Mouse (Mus musculus) lung, embryonic 14.5 days (tissue): ENCODE data around the gene Rpl3. TPM values are rescaled to one million over a fixed set of nuclear protein-coding genes. Genes with fewer than 3 reads are reported as not detected.

Source experiments
- ATAC-seq: fragments of 200-750 bp; cut with Nextera tagmentation; 2 replicates; pipeline ENCODE4 v1.8.0; 2017; ENCODE audit warnings: mild to moderate bottlenecking, moderate TSS enrichment, moderate library complexity; ENCODE audit not compliant: insufficient read depth
- DNase-seq: peaks from one replicate; pipeline ENCODE4 v3.0.0-alpha.2; 2015
- H3K27ac ChIP-seq: fragments of 300-500 bp; sonication (generic); 2 replicates; pipeline ENCODE4 v1.5.1; 2014; ENCODE audit warnings: low read depth, mild to moderate bottlenecking, moderate library complexity
- H3K27me3 ChIP-seq: fragments of 300-500 bp; sonication (generic); 2 replicates; pipeline ENCODE4 v1.6.1; 2014; ENCODE audit warnings: low read length, control low read depth; ENCODE audit not compliant: insufficient read depth
- H3K36me3 ChIP-seq: fragments of 300-500 bp; sonication (generic); 2 replicates; pipeline ENCODE4 v1.6.1; 2014; ENCODE audit warnings: control low read depth; ENCODE audit not compliant: insufficient read depth
- H3K4me1 ChIP-seq: fragments of 300-500 bp; sonication (generic); 2 replicates; pipeline ENCODE4 v1.6.1; 2014; ENCODE audit warnings: antibody characterized with exemption, control low read depth; ENCODE audit not compliant: insufficient read depth
- H3K4me2 ChIP-seq: fragments of 300-500 bp; sonication (generic); 2 replicates; pipeline ENCODE4 v1.6.1; 2014; ENCODE audit warnings: mild to moderate bottlenecking
- H3K4me3 ChIP-seq: fragments of 300-500 bp; sonication (generic); 2 replicates; pipeline ENCODE4 v1.5.1; 2014; ENCODE audit warnings: low read depth, low read length
- H3K9ac ChIP-seq: fragments of 300-500 bp; sonication (generic); 2 replicates; pipeline ENCODE4 v1.6.1; 2014
- H3K9me3 ChIP-seq: fragments of 300-500 bp; sonication (generic); 2 replicates; pipeline ENCODE4 v1.6.1; 2016; ENCODE audit warnings: low read depth, low read length, control low read depth
- CTCF ChIP-seq: IDR thresholded peaks from 2 replicates; pipeline ENCODE4 v1.5.1; 2016; ENCODE audit warnings: antibody characterized with exemption, low read depth
- WGBS: fragments of 180-500 bp; shearing (Covaris S2); extraction: QIAGEN DNeasy Blood & Tissue Kit; methylation state at CpG from one replicate; pipeline ENCODE4 v1.1.7; 2014; 5-methylcytosine and 5-hydroxymethylcytosine counted together
- polyA plus RNA-seq: library from polyadenylated mRNA; unstranded; fragments of >200 nt; fragmentation: Nextera tagmentation; extraction: Ambion mirVana; gene quantifications from 2 replicates; pipeline ENCODE4 v1.2.1, GENCODE M21; 2014

Gene Rpl3
- polyA plus RNA-seq, 1 experiment from 2014 or later = 1,315 TPM

- H3K4me2 ChIP-seq = no peak overlapping the region
- no peaks in the 10 kb centered on the region for H3K9me3 ChIP-seq
- ATAC-seq (no peak), DNase-seq (no peak)
- TF ChIP-seq CTCF = no peak
- no peak overlapping the region for H3K4me3 ChIP-seq
- 83% methylated on average over 7 of the region's 7 CpGs for WGBS
- no peaks in the 10 kb centered on the region for H3K27me3 ChIP-seq
- H3K27ac ChIP-seq = no peak overlapping the region
- H3K36me3 ChIP-seq = no peaks in the 10 kb centered on the region
- no peaks in the 10 kb centered on the region for H3K4me1 ChIP-seq
- H3K9ac ChIP-seq = no peak overlapping the region
Measured at GRCm38 (mm10) chr15:80114414-80114813, 22.7 kb upstream of the Rpl3 start.

GRCm38 (mm10) chr15:80112499-80112898, 20.8 kb upstream of the Rpl3 start:
- WGBS = 39% methylated on average over 2 of the region's 2 CpGs
- Histone ChIP-seq H3K9me3 (no peaks in the 10 kb centered on the region), H3K9ac (no peak overlapping the region), H3K4me2 (no peak overlapping the region), H3K27ac (no peak overlapping the region), H3K36me3 (no peaks in the 10 kb centered on the region), H3K4me3 (no peak overlapping the region), H3K27me3 (no peaks in the 10 kb centered on the region), H3K4me1 (no peaks in the 10 kb centered on the region)
- TF ChIP-seq CTCF = peak; percentile 43
- ATAC-seq (no peak), DNase-seq (peak; percentile 19)

- Histone ChIP-seq H3K4me2 (no peak overlapping the region), H3K9ac (no peak overlapping the region), H3K9me3 (no peaks in the 10 kb centered on the region), H3K36me3 (no peaks in the 10 kb centered on the region), H3K4me3 (no peak overlapping the region), H3K27ac (no peak overlapping the region), H3K27me3 (no peaks in the 10 kb centered on the region), H3K4me1 (no peaks in the 10 kb centered on the region)
- ATAC-seq (no peak), DNase-seq (no peak)
- TF ChIP-seq CTCF = no peak
- 77% methylated on average over 12 of the region's 12 CpGs for WGBS
Measured at GRCm38 (mm10) chr15:80111436-80111835, 19.8 kb upstream of the Rpl3 start.

- no peaks in the 10 kb centered on the region for H3K9me3 ChIP-seq
- WGBS = 81% methylated on average over 3 of the region's 3 CpGs
- no peak overlapping the region for H3K27ac ChIP-seq
- no peak overlapping the region for H3K4me3 ChIP-seq
- no peak for DNase-seq
- no peaks in the 10 kb centered on the region for H3K36me3 ChIP-seq
- no peak overlapping the region for H3K9ac ChIP-seq
- ATAC-seq = no peak
- no peak for TF ChIP-seq CTCF
- no peak overlapping the region for H3K4me2 ChIP-seq
- no peaks in the 10 kb centered on the region for H3K27me3 ChIP-seq
- H3K4me1 ChIP-seq = no peaks in the 10 kb centered on the region
Measured at GRCm38 (mm10) chr15:80107575-80107974, 15.9 kb upstream of the Rpl3 start.

GRCm38 (mm10) chr15:80107143-80107542, 15.5 kb upstream of the Rpl3 start:
- Histone ChIP-seq H3K27ac (no peak overlapping the region), H3K4me1 (no peaks in the 10 kb centered on the region), H3K36me3 (no peaks in the 10 kb centered on the region), H3K9me3 (no peaks in the 10 kb centered on the region), H3K4me3 (no peak overlapping the region), H3K4me2 (no peak overlapping the region), H3K9ac (no peak overlapping the region), H3K27me3 (no peaks in the 10 kb centered on the region)
- ATAC-seq = no peak
- whole genome bisulfite sequencing = 88% methylated on average over 8 of the region's 8 CpGs
- TF ChIP-seq CTCF = no peak
- no peak for DNase-seq

- ATAC-seq = no peak
- no peak overlapping the region for H3K4me3 ChIP-seq
- TF ChIP-seq CTCF = 0 out of 2 replicates have a peak, but pooled peaks have one; percentile 14
Measured at GRCm38 (mm10) chr15:80105490-80106410, 14.1 kb upstream of the Rpl3 start.

GRCm38 (mm10) chr15:80102495-80102894, 10.8 kb upstream of the Rpl3 start:
- H3K4me3 ChIP-seq = no peak overlapping the region
- H3K27ac ChIP-seq = no peak overlapping the region
- no peak for DNase-seq
- H3K9ac ChIP-seq = no peak overlapping the region
- H3K36me3 ChIP-seq = no peaks in the 10 kb centered on the region
- no peaks in the 10 kb centered on the region for H3K4me1 ChIP-seq
- TF ChIP-seq CTCF = no peak
- no peak for ATAC-seq
- H3K4me2 ChIP-seq = no peak overlapping the region
- peaks cover 8% of the 10 kb centered on the region; the same call in 1 of the 2 replicates for H3K27me3 ChIP-seq
- no peaks in the 10 kb centered on the region for H3K9me3 ChIP-seq
- 71% methylated on average over 6 of the region's 6 CpGs for WGBS

More at GRCm38 (mm10) chr15:80105490-80106410, 14.1 kb upstream of the Rpl3 start:
- DNase-seq = no peak
- H3K36me3 ChIP-seq = no peaks in the 10 kb centered on the region
- 54% methylated on average over 12 of the region's 12 CpGs for WGBS
- no peaks in the 10 kb centered on the region for H3K27me3 ChIP-seq
- H3K9me3 ChIP-seq = no peaks in the 10 kb centered on the region
- no peak overlapping the region for H3K27ac ChIP-seq
- H3K4me2 ChIP-seq = no peak overlapping the region
- H3K9ac ChIP-seq = no peak overlapping the region
- H3K4me1 ChIP-seq = no peaks in the 10 kb centered on the region
